Mouse (Mus musculus): Measurements from ENCODE around the gene Patl1.
A peak's percentile ranks its signal among the peaks of the same experiment; 100 is the strongest.
"Not testable (repeated sequence)": the region's sequence is repeated elsewhere in the genome, so short reads cannot be mapped to it uniquely, and the experiment has no call there.

Patl1 gene

GRCm38 (mm10) chr19:11966201-11966636, 54.0 kb downstream of the Patl1 start:
- DNase-seq (ENCODE audit: low spot score): peak; percentile 42

- DNase-seq (ENCODE audit: low spot score): no peak
Observed at GRCm38 (mm10) chr19:11969155-11970050, 57.2 kb downstream of the Patl1 start.

GRCm38 (mm10) chr19:11973511-11974222, 61.5 kb downstream of the Patl1 start:
- DNase-seq (ENCODE audit: low spot score): no peak

GRCm38 (mm10) chr19:11974223-11974540, 62.0 kb downstream of the Patl1 start:
- DNase-seq (ENCODE audit: low spot score): no peak

- DNase-seq (ENCODE audit: low spot score): no peak
Observed at GRCm38 (mm10) chr19:11975683-11976082, 63.5 kb downstream of the Patl1 start.

- DNase-seq (ENCODE audit: low spot score): no peak
Observed at GRCm38 (mm10) chr19:11977363-11977762, 65.2 kb downstream of the Patl1 start.

GRCm38 (mm10) chr19:11980471-11980870, 68.3 kb downstream of the Patl1 start:
- DNase-seq (ENCODE audit: low spot score): no peak

GRCm38 (mm10) chr19:11984614-11985013, 72.4 kb downstream of the Patl1 start:
- not testable (repeated sequence) for DNase-seq (ENCODE audit: low spot score)

GRCm38 (mm10) chr19:11987841-11988240, 75.6 kb downstream of the Patl1 start:
- DNase-seq (ENCODE audit: low spot score): no peak

GRCm38 (mm10) chr19:11989334-11989733, 77.1 kb downstream of the Patl1 start:
- no peak for DNase-seq (ENCODE audit: low spot score)

GRCm38 (mm10) chr19:11992034-11992433, 79.8 kb downstream of the Patl1 start:
- DNase-seq (ENCODE audit: low spot score): no peak

GRCm38 (mm10) chr19:11992441-11993029, 80.3 kb downstream of the Patl1 start:
- DNase-seq (ENCODE audit: low spot score): no peak

Measured in spleen, adult 12 weeks (tissue).